Mouse (Mus musculus) neural tube, embryonic 14.5 days (tissue): ENCODE results near the gene Ttc38. TPM values are rescaled to one million over a fixed set of nuclear protein-coding genes. Genes with fewer than 3 reads are reported as not detected.

ENCODE experiments used
- ATAC-seq: fragments of 200-750 bp; cut with Nextera tagmentation; 2 replicates; pipeline ENCODE4 v1.8.0; 2017; ENCODE audit warnings: low read depth, mild to moderate bottlenecking, moderate TSS enrichment, moderate library complexity
- H3K27ac ChIP-seq: fragments of 300-500 bp; sonication (generic); 2 replicates; pipeline ENCODE4 v1.5.1; 2014; ENCODE audit warnings: low read depth, mild to moderate bottlenecking, control low read depth, low read length, moderate library complexity, mixed read lengths
- H3K27me3 ChIP-seq: fragments of 300-500 bp; sonication (generic); 2 replicates; pipeline ENCODE4 v1.6.1; 2014; ENCODE audit warnings: low read length; ENCODE audit not compliant: control insufficient read depth, insufficient read depth
- H3K36me3 ChIP-seq: fragments of 300-500 bp; sonication (generic); 2 replicates; pipeline ENCODE4 v1.6.1; 2014; ENCODE audit warnings: low read length, mixed read lengths; ENCODE audit not compliant: control insufficient read depth, insufficient read depth
- H3K4me1 ChIP-seq: fragments of 300-500 bp; sonication (generic); 2 replicates; pipeline ENCODE4 v1.6.1; 2014; ENCODE audit warnings: low read length; ENCODE audit not compliant: control insufficient read depth, insufficient read depth
- H3K4me2 ChIP-seq: fragments of 300-500 bp; sonication (generic); 2 replicates; pipeline ENCODE4 v1.6.1; 2014; ENCODE audit warnings: mild to moderate bottlenecking, low read depth, low read length, control low read depth
- H3K4me3 ChIP-seq: fragments of 300-500 bp; sonication (generic); 2 replicates; pipeline ENCODE4 v1.5.1; 2014; ENCODE audit warnings: low read depth, low read length, control low read depth, mixed read lengths
- H3K9ac ChIP-seq: fragments of 300-500 bp; sonication (generic); replicated peaks from 2 replicates; pipeline ENCODE4 v1.6.1; 2014; ENCODE audit warnings: low read depth, mild to moderate bottlenecking, control low read depth, low read length, mixed read lengths
- H3K9me3 ChIP-seq: fragments of 300-500 bp; sonication (generic); 2 replicates; pipeline ENCODE4 v1.6.1; 2016; ENCODE audit warnings: low read length; ENCODE audit not compliant: control insufficient read depth
- WGBS: fragments of 180-500 bp; shearing (Covaris S2); extraction: QIAGEN DNeasy Blood & Tissue Kit; methylation state at CpG from one replicate; pipeline ENCODE4 v1.1.7; 2014; 5-methylcytosine and 5-hydroxymethylcytosine counted together
- polyA plus RNA-seq: library from polyadenylated mRNA; unstranded; fragments of >200 nt; fragmentation: Nextera tagmentation; extraction: Ambion mirVana; gene quantifications from 2 replicates; pipeline ENCODE4 v1.2.1, GENCODE M21; 2014

Ttc38 gene
- polyA plus RNA-seq = 3.1 and 3.5 TPM in 2 replicates

- Histone ChIP-seq H3K27ac (no peak within 1 kb of the TSS), H3K27me3 (no peaks in the 10 kb centered on the region), H3K9me3 (no peaks in the 10 kb centered on the region), H3K36me3 (no peaks in the 10 kb centered on the region), H3K9ac (peak within 1 kb of the TSS; percentile 75), H3K4me3 (peak within 1 kb of the TSS; percentile 60), H3K4me1 (peaks cover 6% of the 10 kb centered on the region), H3K4me2 (peak within 1 kb of the TSS; percentile 84)
- WGBS = 1% methylated on average over 27 of the region's 27 CpGs
- peak; percentile 94 for ATAC-seq
These were observed at the start of gene Ttc38 for GRCm38 (mm10) chr15:85831954-85832590. TSS of gene Ttc38 (plus strand) at chr15:85832306.

- ATAC-seq = no peak
- no peaks in the 10 kb centered on the region for H3K36me3 ChIP-seq
- WGBS = 92% methylated on average over 4 of the region's 4 CpGs
These were observed 49.0 kb upstream of the Ttc38 start for GRCm38 (mm10) chr15:85783146-85783545.

GRCm38 (mm10) chr15:85784341-85784740 lies 47.8 kb upstream of the Ttc38 start:
- 85% methylated on average over 3 of the region's 3 CpGs for WGBS
- ATAC-seq = no peak

More at GRCm38 (mm10) chr15:85783146-85783545, 49.0 kb upstream of the Ttc38 start:
- Histone ChIP-seq H3K9ac (no peak overlapping the region), H3K27ac (no peak overlapping the region), H3K27me3 (no peaks in the 10 kb centered on the region), H3K9me3 (no peaks in the 10 kb centered on the region), H3K4me3 (no peak overlapping the region), H3K4me1 (no peaks in the 10 kb centered on the region), H3K4me2 (no peak overlapping the region)

GRCm38 (mm10) chr15:85786711-85787110 lies 45.4 kb upstream of the Ttc38 start:
- Histone ChIP-seq H3K4me3 (no peak overlapping the region), H3K27me3 (no peaks in the 10 kb centered on the region), H3K4me2 (no peak overlapping the region), H3K9ac (no peak overlapping the region), H3K27ac (no peak overlapping the region), H3K4me1 (no peaks in the 10 kb centered on the region), H3K36me3 (no peaks in the 10 kb centered on the region), H3K9me3 (no peaks in the 10 kb centered on the region)
- WGBS = 76% methylated on average over 5 of the region's 5 CpGs
- no peak for ATAC-seq

More at GRCm38 (mm10) chr15:85784341-85784740, 47.8 kb upstream of the Ttc38 start:
- H3K4me3 ChIP-seq = no peak overlapping the region
- H3K27ac ChIP-seq = no peak overlapping the region
- no peak overlapping the region for H3K9ac ChIP-seq
- H3K4me1 ChIP-seq = no peaks in the 10 kb centered on the region
- no peak overlapping the region for H3K4me2 ChIP-seq
- no peaks in the 10 kb centered on the region for H3K9me3 ChIP-seq
- no peaks in the 10 kb centered on the region for H3K27me3 ChIP-seq
- no peaks in the 10 kb centered on the region for H3K36me3 ChIP-seq

- H3K27me3 ChIP-seq = no peaks in the 10 kb centered on the region
- no peaks in the 10 kb centered on the region for H3K4me1 ChIP-seq
- H3K9me3 ChIP-seq = no peaks in the 10 kb centered on the region
- ATAC-seq = no peak
- WGBS = 92% methylated on average over 6 of the region's 6 CpGs
- H3K36me3 ChIP-seq = no peaks in the 10 kb centered on the region
- H3K27ac ChIP-seq = no peak overlapping the region
- H3K4me2 ChIP-seq = no peak overlapping the region
- H3K9ac ChIP-seq = no peak overlapping the region
- H3K4me3 ChIP-seq = no peak overlapping the region
These were observed 44.6 kb upstream of the Ttc38 start for GRCm38 (mm10) chr15:85787482-85787881.

GRCm38 (mm10) chr15:85788051-85788450 lies 44.1 kb upstream of the Ttc38 start:
- no peaks in the 10 kb centered on the region for H3K4me1 ChIP-seq
- ATAC-seq = no peak
- 98% methylated on average over 4 of the region's 4 CpGs for WGBS
- H3K27ac ChIP-seq = no peak overlapping the region
- no peak overlapping the region for H3K9ac ChIP-seq
- no peak overlapping the region for H3K4me3 ChIP-seq
- H3K4me2 ChIP-seq = no peak overlapping the region
- no peaks in the 10 kb centered on the region for H3K27me3 ChIP-seq
- no peaks in the 10 kb centered on the region for H3K9me3 ChIP-seq
- no peaks in the 10 kb centered on the region for H3K36me3 ChIP-seq

- Histone ChIP-seq H3K4me1 (no peaks in the 10 kb centered on the region), H3K27ac (no peak overlapping the region), H3K9me3 (no peaks in the 10 kb centered on the region), H3K9ac (no peak overlapping the region), H3K4me2 (no peak overlapping the region), H3K4me3 (no peak overlapping the region), H3K27me3 (no peaks in the 10 kb centered on the region), H3K36me3 (no peaks in the 10 kb centered on the region)
- no peak for ATAC-seq
- 87% methylated on average over 16 of the region's 16 CpGs for WGBS
These were observed 43.5 kb upstream of the Ttc38 start for GRCm38 (mm10) chr15:85788633-85789032.

GRCm38 (mm10) chr15:85791449-85791848 lies 40.7 kb upstream of the Ttc38 start:
- ATAC-seq = no peak
- 91% methylated on average over 4 of the region's 4 CpGs for WGBS

GRCm38 (mm10) chr15:85792819-85793218 lies 39.3 kb upstream of the Ttc38 start:
- no peak overlapping the region for H3K4me3 ChIP-seq
- 79% methylated on average over 1 of the region's 1 CpGs for WGBS
- H3K27ac ChIP-seq = no peak overlapping the region
- no peaks in the 10 kb centered on the region for H3K36me3 ChIP-seq
- H3K9me3 ChIP-seq = no peaks in the 10 kb centered on the region
- H3K4me2 ChIP-seq = no peak overlapping the region
- H3K27me3 ChIP-seq = no peaks in the 10 kb centered on the region
- no peak overlapping the region for H3K9ac ChIP-seq
- no peak for ATAC-seq
- no peaks in the 10 kb centered on the region for H3K4me1 ChIP-seq

More at GRCm38 (mm10) chr15:85791449-85791848, 40.7 kb upstream of the Ttc38 start:
- no peaks in the 10 kb centered on the region for H3K9me3 ChIP-seq
- no peak overlapping the region for H3K4me3 ChIP-seq
- H3K4me1 ChIP-seq = no peaks in the 10 kb centered on the region
- H3K9ac ChIP-seq = no peak overlapping the region
- no peak overlapping the region for H3K27ac ChIP-seq
- H3K36me3 ChIP-seq = no peaks in the 10 kb centered on the region
- H3K4me2 ChIP-seq = no peak overlapping the region
- no peaks in the 10 kb centered on the region for H3K27me3 ChIP-seq
